Mouse (Mus musculus) heart, adult 2 months (tissue): ENCODE results near the gene Arhgap18.

Source experiments
- CTCF ChIP-seq: fragments of 200-600 bp; IDR thresholded peaks from 2 replicates; pipeline ENCODE4 v1.8.1; 2022; ENCODE audit warnings: antibody characterized with exemption, mild to moderate bottlenecking, moderate library complexity
- EP300 ChIP-seq: fragments of 200-500 bp; IDR thresholded peaks from 2 replicates; pipeline ENCODE4 v1.6.1; 2011; ENCODE audit warnings: low read depth, low read length, control low read depth; ENCODE audit not compliant: insufficient read depth
- POLR2A ChIP-seq: fragments of 200-500 bp; IDR thresholded peaks from 2 replicates; pipeline ENCODE4 v1.6.1; 2011; ENCODE audit warnings: mild to moderate bottlenecking, low read depth, low read length, control low read depth; ENCODE audit not compliant: insufficient read depth

DNA sequence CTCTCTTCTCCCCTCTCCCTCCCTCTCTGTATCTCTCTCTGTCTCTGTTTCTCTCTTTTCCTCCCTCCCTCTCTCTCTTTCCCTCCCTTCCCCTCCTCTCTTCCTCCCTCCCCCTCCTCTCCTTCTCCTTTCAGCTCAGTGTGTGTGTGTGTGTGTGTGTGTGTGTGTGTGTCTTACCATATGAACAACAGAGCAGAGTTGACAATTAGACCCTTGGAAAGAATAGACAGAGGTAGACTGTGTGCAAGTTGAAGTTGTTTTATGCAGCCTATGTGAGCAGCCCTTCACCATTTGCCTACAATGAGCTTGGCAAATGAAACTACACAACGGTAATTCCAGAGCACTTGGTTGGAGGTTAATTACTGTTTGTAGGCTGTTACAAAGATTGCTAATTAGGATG is 159.6 kb downstream of the Arhgap18 start:
- TF ChIP-seq CTCF (no peak), POLR2A (no peak), EP300 (no peak)
